Mouse (Mus musculus): ENCODE measurements around the gene Meis1. TPM values are rescaled to one million over a fixed set of nuclear protein-coding genes. Genes with fewer than 3 reads are reported as not detected.

The Meis1 gene
- polyA plus RNA-seq, 1 experiment from 2014 or later = 39.6 TPM

GRCm38 (mm10) chr11:18876886-18877625 is 141.7 kb downstream of the Meis1 start:
- H3K9ac ChIP-seq (replicated peaks; ENCODE audit: low read depth) = peak overlapping the region; percentile 37
- peak; percentile 40 for ATAC-seq
- H3K4me1 ChIP-seq (ENCODE audit: insufficient read depth, low read depth, low read length) = peaks cover 4% of the 10 kb centered on the region
- peak overlapping the region; percentile 47 for H3K4me3 ChIP-seq (ENCODE audit: low read depth, low read length)
- H3K27ac ChIP-seq (ENCODE audit: low read length) = peak overlapping the region; percentile 90
- WGBS = under 1% methylated on average over 38 of the region's 40 CpGs
- peak overlapping the region; percentile 70 for H3K4me2 ChIP-seq (replicated peaks; ENCODE audit: low read depth, low read length)
- TF ChIP-seq CTCF (IDR thresholded peaks at IDR 0.05) = no peak
- no peak for TF ChIP-seq EP300 (IDR thresholded peaks at IDR 0.05)
- peaks cover 14% of the 10 kb centered on the region; the same call in 1 of the 2 replicates for H3K27me3 ChIP-seq (replicated peaks; ENCODE audit: insufficient read depth, low read length)
- H3K9me3 ChIP-seq (ENCODE audit: low read length) = no peaks in the 10 kb centered on the region
- H3K36me3 ChIP-seq (ENCODE audit: insufficient read depth, low read length) = no peaks in the 10 kb centered on the region
- peak; percentile 55 for DNase-seq (ENCODE audit: low spot score)

- peak overlapping the region; percentile 70 for H3K4me2 ChIP-seq (replicated peaks; ENCODE audit: low read depth, low read length)
- no peaks in the 10 kb centered on the region for H3K36me3 ChIP-seq (ENCODE audit: insufficient read depth, low read length)
- H3K27me3 ChIP-seq (replicated peaks; ENCODE audit: insufficient read depth, low read length) = peaks cover 20% of the 10 kb centered on the region; the same call in 1 of the 2 replicates
- H3K4me1 ChIP-seq (ENCODE audit: insufficient read depth, low read depth, low read length) = peaks cover 6% of the 10 kb centered on the region
- peak overlapping the region; percentile 37 for H3K9ac ChIP-seq (replicated peaks; ENCODE audit: low read depth)
- TF ChIP-seq CTCF (IDR thresholded peaks at IDR 0.05) = no peak
- TF ChIP-seq EP300 (IDR thresholded peaks at IDR 0.05) = no peak
- peak; percentile 50 for DNase-seq (ENCODE audit: low spot score)
- no peaks in the 10 kb centered on the region for H3K9me3 ChIP-seq (ENCODE audit: low read length)
- peak overlapping the region; percentile 47 for H3K4me3 ChIP-seq (ENCODE audit: low read depth, low read length)
- peak; percentile 0; the same call in 1 of the 2 replicates for ATAC-seq
- peak overlapping the region; percentile 90 for H3K27ac ChIP-seq (ENCODE audit: low read length)
- WGBS = 20% methylated on average over 27 of the region's 27 CpGs
Measured at GRCm38 (mm10) chr11:18875911-18876885, 142.6 kb downstream of the Meis1 start.

- H3K9ac ChIP-seq (replicated peaks; ENCODE audit: low read depth) = peak overlapping the region; percentile 8; the same call in 1 of the 2 replicates
- H3K4me3 ChIP-seq (ENCODE audit: low read depth, low read length) = peak overlapping the region; percentile 47
- peak overlapping the region; percentile 70 for H3K4me2 ChIP-seq (replicated peaks; ENCODE audit: low read depth, low read length)
- no peak for ATAC-seq
- H3K36me3 ChIP-seq (ENCODE audit: insufficient read depth, low read length) = no peaks in the 10 kb centered on the region
- peak overlapping the region; percentile 90 for H3K27ac ChIP-seq (ENCODE audit: low read length)
- TF ChIP-seq CTCF (IDR thresholded peaks at IDR 0.05) = no peak
- peak; percentile 26 for DNase-seq (ENCODE audit: low spot score)
- peaks cover 26% of the 10 kb centered on the region; the same call in 1 of the 2 replicates for H3K27me3 ChIP-seq (replicated peaks; ENCODE audit: insufficient read depth, low read length)
- H3K9me3 ChIP-seq (ENCODE audit: low read length) = no peaks in the 10 kb centered on the region
- H3K4me1 ChIP-seq (ENCODE audit: insufficient read depth, low read depth, low read length) = peaks cover 7% of the 10 kb centered on the region
- 5% methylated on average over 27 of the region's 27 CpGs for WGBS
Measured at GRCm38 (mm10) chr11:18875001-18875902, 143.5 kb downstream of the Meis1 start.

- Histone ChIP-seq H3K27me3 (replicated peaks; ENCODE audit: insufficient read depth, low read length) (peaks cover 26% of the 10 kb centered on the region; the same call in 1 of the 2 replicates), H3K4me1 (ENCODE audit: insufficient read depth, low read depth, low read length) (peaks cover 7% of the 10 kb centered on the region), H3K4me2 (replicated peaks; ENCODE audit: low read depth, low read length) (peak overlapping the region; percentile 70), H3K27ac (ENCODE audit: low read length) (peak overlapping the region; percentile 90), H3K9ac (replicated peaks; ENCODE audit: low read depth) (peak overlapping the region; percentile 12), H3K9me3 (ENCODE audit: low read length) (no peaks in the 10 kb centered on the region), H3K36me3 (ENCODE audit: insufficient read depth, low read length) (no peaks in the 10 kb centered on the region), H3K4me3 (ENCODE audit: low read depth, low read length) (peak overlapping the region; percentile 47)
- no peak for ATAC-seq
- 5% methylated on average over 18 of the region's 18 CpGs for WGBS
- TF ChIP-seq EP300 (IDR thresholded peaks at IDR 0.05) (no peak), CTCF (IDR thresholded peaks at IDR 0.05) (no peak)
- peak; percentile 66 for DNase-seq (ENCODE audit: low spot score)
Measured at GRCm38 (mm10) chr11:18874278-18875000, 144.3 kb downstream of the Meis1 start.

Measured in lung, postnatal 0 days (tissue).